In genomic region chr4:129190538-129190937, GRCm38 (mm10) we compare ENCODE assay signal across 8 mouse cellular contexts. TPM values are rescaled to one million over a fixed set of nuclear protein-coding genes. Genes with fewer than 3 reads are reported as not detected.
A peak's percentile ranks its signal among the peaks of the same experiment; 100 is the strongest.
DNase-seq lines count a peak whose midpoint lies in the region; ATAC-seq and TF ChIP-seq lines count a peak whose summit lies in the region.

No protein-coding gene starts in this region.

- no peak for DNase-seq in left cerebral cortex, adult 2 months (ENCODE audit: extremely low spot score in 1 of 2, low spot score in 2 of 2)
- no peak for DNase-seq in left cerebral cortex, adult 18-20 months (ENCODE audit: low spot score in 2 of 2)
- DNase-seq in adrenal gland, postnatal 25 days: peak; percentile 17
- DNase-seq in forebrain, embryonic 14.5 days (ENCODE audit: low spot score): peak; percentile 16
- DNase-seq in kidney, postnatal 10 days: peak; percentile 35
- DNase-seq in midbrain, postnatal 0 days (ENCODE audit: low spot score): peak; percentile 27
- DNase-seq in urinary bladder, postnatal 36 days (ENCODE audit: low spot score in 2 of 2): no peak

- peaks cover 12% of the 10 kb centered on the region for H3K4me1 ChIP-seq in forebrain, embryonic 14.5 days (ENCODE audit: control insufficient read depth, insufficient read depth, low read length)
- H3K4me1 ChIP-seq in midbrain, postnatal 0 days (ENCODE audit: insufficient read depth, low read length): peaks cover 8% of the 10 kb centered on the region; the same call in 1 of the 2 replicates

- no peak overlapping the region for H3K27ac ChIP-seq in left cerebral cortex, adult 2 months
- peak overlapping the region; percentile 82; the same call in 1 of the 2 replicates for H3K27ac ChIP-seq in forebrain, embryonic 14.5 days (ENCODE audit: low read depth, low read length)
- H3K27ac ChIP-seq in midbrain, postnatal 0 days (ENCODE audit: low read depth, low read length): peak overlapping the region; percentile 90

- H3K36me3 ChIP-seq in forebrain, embryonic 14.5 days (ENCODE audit: control insufficient read depth, insufficient read depth, low read length): peaks cover 15% of the 10 kb centered on the region
- H3K36me3 ChIP-seq in midbrain, postnatal 0 days (ENCODE audit: insufficient read depth, low read length): no peaks in the 10 kb centered on the region

- peak overlapping the region; percentile 88 for H3K9ac ChIP-seq in forebrain, embryonic 14.5 days (ENCODE audit: low read length)
- H3K9ac ChIP-seq in midbrain, postnatal 0 days (replicated peaks; ENCODE audit: low read length, poor library complexity, severe bottlenecking): peak overlapping the region; percentile 81

- WGBS in forebrain, embryonic 14.5 days: under 1% methylated on average over 12 of the region's 12 CpGs
- WGBS in midbrain, postnatal 0 days: 5% methylated on average over 12 of the region's 12 CpGs

- no peak for ATAC-seq in forebrain, embryonic 14.5 days
- ATAC-seq in midbrain, postnatal 0 days (ENCODE audit: low FRiP score): no peak
- no peak for ATAC-seq in monocyte, adult 5-6 weeks (replicated peaks; ENCODE audit: insufficient number of reproducible peaks, low FRiP score, low TSS enrichment, poor library complexity, severe bottlenecking)

- intact Hi-C loops in left cerebral cortex, adult 2 months (cut with DNase I): loop anchor here (5.0 kb wide), 1 partner anchor 272 kb away; the partner anchor contains the start of gene Bsdc1

- peak overlapping the region; percentile 82 for H3K4me2 ChIP-seq in forebrain, embryonic 14.5 days (ENCODE audit: low read length)
- peak overlapping the region; percentile 81 for H3K4me2 ChIP-seq in midbrain, postnatal 0 days (ENCODE audit: low read depth, low read length, poor library complexity, severe bottlenecking)

- H3K27me3 ChIP-seq in forebrain, embryonic 14.5 days (replicated peaks; ENCODE audit: control insufficient read depth, insufficient read depth, low read length): no peaks in the 10 kb centered on the region
- H3K27me3 ChIP-seq in midbrain, postnatal 0 days (ENCODE audit: insufficient read depth, low read length): no peaks in the 10 kb centered on the region

- no peak for TF ChIP-seq CTCF in left cerebral cortex, adult 2 months (IDR thresholded peaks at IDR 0.05)
- TF ChIP-seq CTCF in midbrain, postnatal 0 days (IDR thresholded peaks at IDR 0.05): no peak

- H3K4me3 ChIP-seq in left cerebral cortex, adult 2 months: peak overlapping the region; percentile 80
- peak overlapping the region; percentile 77 for H3K4me3 ChIP-seq in forebrain, embryonic 14.5 days (ENCODE audit: low read depth, low read length)
- peak overlapping the region; percentile 88 for H3K4me3 ChIP-seq in midbrain, postnatal 0 days (ENCODE audit: low read depth, low read length)

- H3K9me3 ChIP-seq in forebrain, embryonic 14.5 days (replicated peaks; ENCODE audit: control insufficient read depth, low read length): no peaks in the 10 kb centered on the region
- H3K9me3 ChIP-seq in midbrain, postnatal 0 days (ENCODE audit: low read length): no peaks in the 10 kb centered on the region

RNA-seq across cellular contexts. Expression of gene Yars, which starts 1.0 kb away (rescaled TPM):
- 10 to 100 TPM; 87.4 to 93.1 TPM for total RNA-seq in left cerebral cortex, adult 2 months (2021)
- 100 to 1,000 TPM in 1 of 2 experiments, 10 to 100 TPM in 1; 83.9 to 102 TPM for total RNA-seq in left cerebral cortex, adult 18-20 months (2021)
- 96.4 and 99.5 TPM in 2 replicates for total RNA-seq in adrenal gland, postnatal 25 days (2021)
- polyA plus RNA-seq in forebrain, embryonic 14.5 days (2014; fragmentation: Nextera tagmentation; extraction: Ambion mirVana): 110 and 126 TPM in 2 replicates
- 66.8 and 81.9 TPM in 2 replicates for total RNA-seq in midbrain, postnatal 0 days (2014; rRNA removed)
- 107 and 111 TPM in 2 replicates for polyA plus RNA-seq in midbrain, postnatal 0 days (2015; fragmentation: Nextera tagmentation; extraction: Ambion mirVana)
- total RNA-seq in monocyte, adult 5-6 weeks (2017): 30.1 to 41.8 TPM (median 33.8 TPM) in 3 replicates

RNA-seq across cellular contexts. Expression of gene S100pbp, which starts 1.0 kb away (rescaled TPM):
- 10 to 100 TPM; 33.9 to 34.5 TPM for total RNA-seq in left cerebral cortex, adult 2 months (2021)
- 10 to 100 TPM; 37.1 to 38.3 TPM for total RNA-seq in left cerebral cortex, adult 18-20 months (2021)
- 25.1 and 27.5 TPM in 2 replicates for total RNA-seq in adrenal gland, postnatal 25 days (2021)
- 9.7 and 11.8 TPM in 2 replicates for polyA plus RNA-seq in forebrain, embryonic 14.5 days (2014; fragmentation: Nextera tagmentation; extraction: Ambion mirVana)
- 49.6 and 59.5 TPM in 2 replicates for total RNA-seq in midbrain, postnatal 0 days (2014; rRNA removed)
- polyA plus RNA-seq in midbrain, postnatal 0 days (2015; fragmentation: Nextera tagmentation; extraction: Ambion mirVana): 20.7 and 24.2 TPM in 2 replicates
- total RNA-seq in monocyte, adult 5-6 weeks (2017): 24.0 to 32.0 TPM (median 30.6 TPM) in 3 replicates

RNA-seq across cellular contexts. Expression of gene Fndc5, which starts 53.7 kb away (rescaled TPM):
- total RNA-seq in left cerebral cortex, adult 2 months (2021): 10 to 100 TPM; 54.0 to 58.1 TPM
- 10 to 100 TPM; 55.0 to 63.3 TPM for total RNA-seq in left cerebral cortex, adult 18-20 months (2021)
- 3.9 and 6.6 TPM in 2 replicates for total RNA-seq in adrenal gland, postnatal 25 days (2021)
- 1.3 and 1.7 TPM in 2 replicates for polyA plus RNA-seq in forebrain, embryonic 14.5 days (2014; fragmentation: Nextera tagmentation; extraction: Ambion mirVana)
- total RNA-seq in midbrain, postnatal 0 days (2014; rRNA removed): 22.5 and 36.3 TPM in 2 replicates
- polyA plus RNA-seq in midbrain, postnatal 0 days (2015; fragmentation: Nextera tagmentation; extraction: Ambion mirVana): 14.6 and 16.1 TPM in 2 replicates
- 0.32 TPM in 1 of 3 replicates, not detected in the others for total RNA-seq in monocyte, adult 5-6 weeks (2017)

Comparison
In these comparisons a context has a peak if more than half of its experiments do, and no peak if none do; other contexts are left out.
1. DNase-seq: peak in adrenal gland, postnatal 25 days (single experiment), forebrain, embryonic 14.5 days (single experiment), kidney, postnatal 10 days (single experiment) and midbrain, postnatal 0 days (single experiment); none in left cerebral cortex, adult 2 months (0 of 2), left cerebral cortex, adult 18-20 months (0 of 2) and urinary bladder, postnatal 36 days (0 of 2).
2. Peak in every context shown above with its lines, with median percentiles within 50 percentile points of each other: H3K4me3 ChIP-seq.